Comparison of ENCODE assay signal across 15 mouse cellular contexts in genomic region chr19:12143356-12143755, GRCm38 (mm10). TPM values are rescaled to one million over a fixed set of nuclear protein-coding genes. Genes with fewer than 3 reads are reported as not detected.
DNase-seq lines count a peak whose midpoint lies in the region; ATAC-seq and TF ChIP-seq lines count a peak whose summit lies in the region.
"Had no signal": no experiment of that assay in that cellular context is flagged by ENCODE, and none has a peak within 500 bp of the region (broad histone marks: within the 10 kb centered on the region; RNA-seq: fewer than 3 reads in every experiment).

No protein-coding gene starts in this region.

- no peak for DNase-seq in gastrocnemius, adult 2 months
- DNase-seq in gastrocnemius, postnatal 4 days (ENCODE audit: low spot score in 2 of 2) = no peak
- peak; percentile 54 for DNase-seq in brain, embryonic 14.5 days (ENCODE audit: low read depth)
- peak; percentile 83 for DNase-seq in embryonic facial prominence, embryonic 14.5 days (ENCODE audit: low spot score)
- DNase-seq in left cerebral cortex, adult 2 months (ENCODE audit: extremely low spot score in 1 of 2, low spot score in 2 of 2) = peak in 1 of 2 experiments; percentile 11
- DNase-seq in adrenal gland, postnatal 36 days = no peak
- no peak for DNase-seq in heart, embryonic 10.5 days (ENCODE audit: low spot score)
- DNase-seq: cerebellum, postnatal 36 days; gastrocnemius, postnatal 10 days had no signal

- no peak for ATAC-seq in embryonic facial prominence, embryonic 14.5 days (ENCODE audit: low read depth)
- ATAC-seq in intestine, postnatal 0 days = no peak
- ATAC-seq: liver, embryonic 12.5 days had no signal

- peaks cover 7% of the 10 kb centered on the region; the same call in 1 of the 2 replicates for H3K4me1 ChIP-seq in embryonic facial prominence, embryonic 14.5 days (ENCODE audit: control insufficient read depth, insufficient read depth, low read length)
- no peaks in the 10 kb centered on the region for H3K4me1 ChIP-seq in intestine, postnatal 0 days (replicated peaks; ENCODE audit: control insufficient read depth, insufficient read depth, low read length)
- no peaks in the 10 kb centered on the region for H3K4me1 ChIP-seq in heart, embryonic 10.5 days
- H3K4me1 ChIP-seq: liver, embryonic 12.5 days had no signal

- no peaks in the 10 kb centered on the region for H3K36me3 ChIP-seq in embryonic facial prominence, embryonic 14.5 days (ENCODE audit: control insufficient read depth, insufficient read depth, low read length)
- no peaks in the 10 kb centered on the region for H3K36me3 ChIP-seq in intestine, postnatal 0 days (ENCODE audit: control insufficient read depth, insufficient read depth)
- no peaks in the 10 kb centered on the region for H3K36me3 ChIP-seq in heart, embryonic 10.5 days
- H3K36me3 ChIP-seq: liver, embryonic 12.5 days had no signal

- H3K27me3 ChIP-seq in embryonic facial prominence, embryonic 14.5 days (replicated peaks; ENCODE audit: control insufficient read depth, insufficient read depth, low read length) = no peaks in the 10 kb centered on the region
- no peaks in the 10 kb centered on the region for H3K27me3 ChIP-seq in intestine, postnatal 0 days (replicated peaks; ENCODE audit: control insufficient read depth, insufficient read depth, low read length)
- no peaks in the 10 kb centered on the region for H3K27me3 ChIP-seq in heart, embryonic 10.5 days (ENCODE audit: insufficient read depth, poor library complexity, severe bottlenecking)
- H3K27me3 ChIP-seq: CH12.LX; liver, embryonic 12.5 days had no signal

- no peak overlapping the region for H3K4me3 ChIP-seq in gastrocnemius, adult 2 months
- no peak overlapping the region for H3K4me3 ChIP-seq in embryonic facial prominence, embryonic 14.5 days (ENCODE audit: low read depth, low read length)
- H3K4me3 ChIP-seq in left cerebral cortex, adult 2 months = no peak overlapping the region
- H3K4me3 ChIP-seq in intestine, postnatal 0 days (ENCODE audit: low read depth, low read length) = no peak overlapping the region
- H3K4me3 ChIP-seq in heart, embryonic 10.5 days = no peak overlapping the region
- H3K4me3 ChIP-seq: liver, embryonic 12.5 days had no signal

- peak overlapping the region; percentile 49 for H3K27ac ChIP-seq in gastrocnemius, adult 2 months
- peak overlapping the region; percentile 55 for H3K27ac ChIP-seq in embryonic facial prominence, embryonic 14.5 days (replicated peaks; ENCODE audit: low read depth, low read length)
- H3K27ac ChIP-seq in left cerebral cortex, adult 2 months = peak overlapping the region; percentile 66
- no peak overlapping the region for H3K27ac ChIP-seq in intestine, postnatal 0 days (ENCODE audit: low read depth, low read length)
- H3K27ac ChIP-seq in heart, embryonic 10.5 days = no peak overlapping the region
- H3K27ac ChIP-seq: liver, embryonic 12.5 days had no signal

- no peak overlapping the region for H3K9ac ChIP-seq in embryonic facial prominence, embryonic 14.5 days (ENCODE audit: low read depth, low read length)
- no peak overlapping the region for H3K9ac ChIP-seq in intestine, postnatal 0 days (ENCODE audit: low read depth, low read length)
- H3K9ac ChIP-seq: liver, embryonic 12.5 days had no signal

- TF ChIP-seq CTCF in gastrocnemius, adult 2 months (IDR thresholded peaks at IDR 0.05) = no peak
- TF ChIP-seq CTCF in brain, embryonic 14.5 days (IDR thresholded peaks at IDR 0.05; ENCODE audit: borderline replicate concordance, extremely low read depth, insufficient read depth, insufficient read length) = no peak
- no peak for TF ChIP-seq CTCF in left cerebral cortex, adult 2 months (IDR thresholded peaks at IDR 0.05)
- no peak for TF ChIP-seq CTCF in intestine, postnatal 0 days (IDR thresholded peaks at IDR 0.05; ENCODE audit: low read depth)

- H3K9me3 ChIP-seq in embryonic facial prominence, embryonic 14.5 days (ENCODE audit: control insufficient read depth, low read length) = no peaks in the 10 kb centered on the region
- no peaks in the 10 kb centered on the region for H3K9me3 ChIP-seq in intestine, postnatal 0 days (ENCODE audit: control insufficient read depth)
- H3K9me3 ChIP-seq in heart, embryonic 10.5 days = no peaks in the 10 kb centered on the region
- H3K9me3 ChIP-seq: liver, embryonic 12.5 days had no signal

- intact Hi-C loops in gastrocnemius, adult 2 months (cut with DNase I) = no loop called here
- intact Hi-C loops in left cerebral cortex, adult 2 months (cut with DNase I) = loop anchor here (1.0 to 10.0 kb wide), 3 partner anchors 229 to 651 kb away; partner anchors contain the start of genes Lpxn and Zfp91

- no peak overlapping the region for H3K4me2 ChIP-seq in embryonic facial prominence, embryonic 14.5 days (ENCODE audit: low read depth, low read length)
- H3K4me2 ChIP-seq in intestine, postnatal 0 days (replicated peaks; ENCODE audit: low read depth) = no peak overlapping the region
- H3K4me2 ChIP-seq: liver, embryonic 12.5 days had no signal

- 29% methylated on average over 1 of the region's 1 CpGs for WGBS in embryonic facial prominence, embryonic 14.5 days
- WGBS in intestine, postnatal 0 days = 75% methylated on average over 1 of the region's 1 CpGs
- 77% methylated on average over 1 of the region's 1 CpGs for WGBS in heart, embryonic 10.5 days

- TF ChIP-seq POLR2A in brain, embryonic 14.5 days (IDR thresholded peaks at IDR 0.05; ENCODE audit: borderline replicate concordance, extremely low read depth, insufficient read depth, insufficient read length, poor library complexity, severe bottlenecking) = no peak

RNA-seq across cellular contexts. Expression of gene Olfr76, which starts 20.4 kb away (rescaled TPM):
- not detected for total RNA-seq in gastrocnemius, adult 2 months (2021)
- not detected for total RNA-seq in gastrocnemius, postnatal 4 days (2021)
- polyA plus RNA-seq in brain, embryonic 14.5 days (2012; rRNA removed) = not detected in 2 replicates
- polyA plus RNA-seq in embryonic facial prominence, embryonic 14.5 days (2014; fragmentation: Nextera tagmentation; extraction: Ambion mirVana) = not detected in 2 replicates
- total RNA-seq in left cerebral cortex, adult 2 months (2021) = not detected
- total RNA-seq in adrenal gland, postnatal 36 days (2021) = not detected
- polyA plus RNA-seq in intestine, postnatal 0 days (2015; fragmentation: Nextera tagmentation; extraction: Ambion mirVana) = not detected in 2 replicates
- polyA plus RNA-seq in heart, embryonic 10.5 days (2016; fragmentation: Nextera tagmentation; extraction: Ambion mirVana) = not detected in 2 replicates
- total RNA-seq: CH12.LX; gastrocnemius, postnatal 10 days; hematopoietic stem cell, adult 5-6 weeks had no signal
- polyA plus RNA-seq: kidney, embryonic 16.5 days; liver, embryonic 12.5 days had no signal

RNA-seq across cellular contexts. Expression of gene Olfr1555-ps1, which starts 26.6 kb away (rescaled TPM):
- total RNA-seq in gastrocnemius, adult 2 months (2021) = not detected
- not detected for total RNA-seq in gastrocnemius, postnatal 4 days (2021)
- not detected in 2 replicates for polyA plus RNA-seq in brain, embryonic 14.5 days (2012; rRNA removed)
- 0.14 TPM in 1 of 2 replicates, not detected in the other for polyA plus RNA-seq in embryonic facial prominence, embryonic 14.5 days (2014; fragmentation: Nextera tagmentation; extraction: Ambion mirVana)
- not detected for total RNA-seq in left cerebral cortex, adult 2 months (2021)
- not detected for total RNA-seq in adrenal gland, postnatal 36 days (2021)
- polyA plus RNA-seq in intestine, postnatal 0 days (2015; fragmentation: Nextera tagmentation; extraction: Ambion mirVana) = 0.05 TPM in 1 of 2 replicates, not detected in the other
- polyA plus RNA-seq in heart, embryonic 10.5 days (2016; fragmentation: Nextera tagmentation; extraction: Ambion mirVana) = not detected in 2 replicates
- total RNA-seq: CH12.LX; gastrocnemius, postnatal 10 days; hematopoietic stem cell, adult 5-6 weeks had no signal
- polyA plus RNA-seq: kidney, embryonic 16.5 days; liver, embryonic 12.5 days; stomach, embryonic 16.5 days had no signal

RNA-seq across cellular contexts. Expression of gene Olfr1428, which starts 27.7 kb away (rescaled TPM):
- total RNA-seq in gastrocnemius, adult 2 months (2021) = not detected
- not detected for total RNA-seq in gastrocnemius, postnatal 4 days (2021)
- not detected in 2 replicates for polyA plus RNA-seq in brain, embryonic 14.5 days (2012; rRNA removed)
- 0.29 TPM in 1 of 2 replicates, not detected in the other for polyA plus RNA-seq in embryonic facial prominence, embryonic 14.5 days (2014; fragmentation: Nextera tagmentation; extraction: Ambion mirVana)
- not detected for total RNA-seq in left cerebral cortex, adult 2 months (2021)
- not detected for total RNA-seq in adrenal gland, postnatal 36 days (2021)
- not detected in 2 replicates for polyA plus RNA-seq in intestine, postnatal 0 days (2015; fragmentation: Nextera tagmentation; extraction: Ambion mirVana)
- not detected in 2 replicates for polyA plus RNA-seq in heart, embryonic 10.5 days (2016; fragmentation: Nextera tagmentation; extraction: Ambion mirVana)
- total RNA-seq: CH12.LX; gastrocnemius, postnatal 10 days; hematopoietic stem cell, adult 5-6 weeks had no signal
- polyA plus RNA-seq: kidney, embryonic 16.5 days; liver, embryonic 12.5 days; stomach, embryonic 16.5 days had no signal

RNA-seq across cellular contexts. Expression of gene Olfr1427, which starts 40.2 kb away (rescaled TPM):
- not detected for total RNA-seq in gastrocnemius, adult 2 months (2021)
- not detected for total RNA-seq in gastrocnemius, postnatal 4 days (2021)
- not detected in 2 replicates for polyA plus RNA-seq in brain, embryonic 14.5 days (2012; rRNA removed)
- polyA plus RNA-seq in embryonic facial prominence, embryonic 14.5 days (2014; fragmentation: Nextera tagmentation; extraction: Ambion mirVana) = not detected in 2 replicates
- total RNA-seq in left cerebral cortex, adult 2 months (2021) = not detected
- not detected for total RNA-seq in adrenal gland, postnatal 36 days (2021)
- not detected in 2 replicates for polyA plus RNA-seq in intestine, postnatal 0 days (2015; fragmentation: Nextera tagmentation; extraction: Ambion mirVana)
- not detected in 2 replicates for polyA plus RNA-seq in heart, embryonic 10.5 days (2016; fragmentation: Nextera tagmentation; extraction: Ambion mirVana)
- total RNA-seq: CH12.LX; gastrocnemius, postnatal 10 days; hematopoietic stem cell, adult 5-6 weeks had no signal
- polyA plus RNA-seq: kidney, embryonic 16.5 days; liver, embryonic 12.5 days; stomach, embryonic 16.5 days had no signal

RNA-seq across cellular contexts. Expression of gene Olfr1426, which starts 51.5 kb away (rescaled TPM):
- total RNA-seq in gastrocnemius, adult 2 months (2021) = not detected
- not detected for total RNA-seq in gastrocnemius, postnatal 4 days (2021)
- polyA plus RNA-seq in brain, embryonic 14.5 days (2012; rRNA removed) = not detected in 2 replicates
- polyA plus RNA-seq in embryonic facial prominence, embryonic 14.5 days (2014; fragmentation: Nextera tagmentation; extraction: Ambion mirVana) = not detected in 2 replicates
- total RNA-seq in left cerebral cortex, adult 2 months (2021) = not detected
- total RNA-seq in adrenal gland, postnatal 36 days (2021) = not detected
- polyA plus RNA-seq in intestine, postnatal 0 days (2015; fragmentation: Nextera tagmentation; extraction: Ambion mirVana) = not detected in 2 replicates
- polyA plus RNA-seq in heart, embryonic 10.5 days (2016; fragmentation: Nextera tagmentation; extraction: Ambion mirVana) = not detected in 2 replicates
- total RNA-seq: CH12.LX; gastrocnemius, postnatal 10 days; hematopoietic stem cell, adult 5-6 weeks had no signal
- polyA plus RNA-seq: kidney, embryonic 16.5 days; liver, embryonic 12.5 days; stomach, embryonic 16.5 days had no signal

Comparison
In these comparisons a context has a peak if more than half of its experiments do, and no peak if none do; other contexts are left out.
1. DNase-seq: peak in brain, embryonic 14.5 days (single experiment) and embryonic facial prominence, embryonic 14.5 days (single experiment); none in gastrocnemius, adult 2 months (single experiment), gastrocnemius, postnatal 4 days (0 of 2), adrenal gland, postnatal 36 days (0 of 2) and heart, embryonic 10.5 days (single experiment).
2. H3K27ac ChIP-seq: peak in gastrocnemius, adult 2 months (single experiment), embryonic facial prominence, embryonic 14.5 days (single experiment) and left cerebral cortex, adult 2 months (single experiment); none in intestine, postnatal 0 days (single experiment) and heart, embryonic 10.5 days (single experiment).